Mouse (Mus musculus) 3T3-L1 (cell line): ENCODE data around the gene Gabre.

ENCODE experiments used
- DNase-seq: peaks from one replicate; pipeline ENCODE4 v3.0.0-alpha.2; 2015; ENCODE audit warnings: low read depth, low spot score

Gene Gabre

GRCm38 (mm10) chrX:72274659-72275371 lies at the start of gene Gabre:
Gene Gabre, minus strand, starts transcription at chrX:72274803.
- peak; percentile 78 for DNase-seq

GRCm38 (mm10) chrX:72297812-72298211 lies 23.2 kb upstream of the Gabre start:
- DNase-seq, result peak; percentile 79

GRCm38 (mm10) chrX:72275372-72275663 lies 715 bp upstream of the Gabre start:
- peak; percentile 81 for DNase-seq

GRCm38 (mm10) chrX:72273966-72274658 lies 491 bp downstream of the Gabre start:
- DNase-seq, result peak; percentile 55

- no peak for DNase-seq
Observed at GRCm38 (mm10) chrX:72270637-72271036, 4.0 kb downstream of the Gabre start.

- DNase-seq, result no peak
Observed at GRCm38 (mm10) chrX:72221717-72222116, 52.9 kb downstream of the Gabre start, which contains the start of gene Magea4. Gene Magea4, plus strand, starts transcription at chrX:72222017.
